Mouse (Mus musculus) olfactory bulb, adult 2 months (tissue): ENCODE results near the gene Tfap4.

ENCODE experiments used
- CTCF ChIP-seq: fragments of 200-500 bp; IDR thresholded peaks from 2 replicates; pipeline ENCODE4 v1.5.1; 2012; ENCODE audit warnings: low read depth, mild to moderate bottlenecking, low read length, moderate library complexity; ENCODE audit not compliant: insufficient read depth
- POLR2A ChIP-seq: fragments of 200-500 bp; IDR thresholded peaks from 2 replicates; pipeline ENCODE4 v1.6.1; 2012; ENCODE audit warnings: mild to moderate bottlenecking, low read depth, low read length, moderate library complexity; ENCODE audit not compliant: insufficient read depth

- no peak for TF ChIP-seq CTCF
- TF ChIP-seq POLR2A, result no peak
Observed at GRCm38 (mm10) chr16:4559715-4560144, at the start of gene Tfap4.
